Comparison of ENCODE assay signal across 17 mouse cellular contexts in the genomic region with DNA sequence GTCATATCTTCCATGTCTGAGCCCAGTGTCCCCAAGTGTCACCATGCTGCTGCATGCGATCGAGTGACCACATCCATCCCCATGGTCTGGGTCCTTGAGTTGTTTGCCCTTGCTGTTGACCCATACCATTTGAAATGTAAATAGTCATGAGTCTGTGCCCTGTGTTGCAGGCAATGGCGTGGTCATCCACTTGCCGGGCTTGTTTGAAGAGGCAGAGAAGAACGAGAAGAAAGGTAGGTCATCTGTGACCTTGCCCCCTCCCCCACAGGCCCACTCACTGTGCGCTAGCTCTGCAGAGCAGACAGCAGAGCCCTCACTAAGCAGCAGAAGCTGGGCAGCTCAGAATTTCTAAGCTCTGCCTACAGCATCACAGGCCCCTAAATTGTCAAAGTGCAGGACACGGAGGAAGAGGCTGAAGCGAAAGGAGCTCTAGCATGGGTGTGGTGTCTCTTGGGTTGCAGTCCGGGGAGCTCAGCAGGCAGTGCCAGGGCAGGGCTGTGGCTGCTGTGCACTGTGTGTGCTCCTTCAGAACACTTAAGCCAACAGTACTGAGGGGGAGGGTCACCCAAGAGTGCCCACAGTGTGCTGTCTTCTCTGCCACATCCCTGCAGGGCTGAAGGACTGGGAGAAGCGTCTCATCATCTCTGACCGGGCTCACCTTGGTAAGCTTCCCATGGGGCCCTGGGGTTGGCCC. TPM values are rescaled to one million over a fixed set of nuclear protein-coding genes. Genes with fewer than 3 reads are reported as not detected.
DNase-seq lines count a peak whose midpoint lies in the region; ATAC-seq and TF ChIP-seq lines count a peak whose summit lies in the region.
"Had no signal": no experiment of that assay in that cellular context is flagged by ENCODE, and none has a peak within 500 bp of the region (broad histone marks: within the 10 kb centered on the region; RNA-seq: fewer than 3 reads in every experiment).

No protein-coding gene starts in this region.

- no peak for ATAC-seq in heart, embryonic 11.5 days (replicated peaks; ENCODE audit: insufficient number of reproducible peaks, low FRiP score, low TSS enrichment)
- no peak for ATAC-seq in heart, embryonic 12.5 days (ENCODE audit: insufficient number of reproducible peaks, low FRiP score)
- peak; percentile 5; the same call in 1 of the 2 replicates for ATAC-seq in liver, postnatal 0 days
- ATAC-seq: forebrain, embryonic 16.5 days had no signal

- 0 out of 2 replicates have a peak overlapping the region, but pooled peaks have one; percentile 29 for H3K27ac ChIP-seq in heart, embryonic 11.5 days (ENCODE audit: low read depth, low read length)
- no peak overlapping the region; the same call in 1 of the 2 replicates for H3K27ac ChIP-seq in heart, embryonic 12.5 days (ENCODE audit: poor library complexity, severe bottlenecking)
- H3K27ac ChIP-seq in bone marrow macrophage, adult 2 months (ENCODE audit: insufficient read depth, low read depth, low read length), result peak overlapping the region; percentile 95
- H3K27ac ChIP-seq in liver, postnatal 0 days (ENCODE audit: low read depth), result peak overlapping the region; percentile 77
- H3K27ac ChIP-seq: embryonic facial prominence, embryonic 13.5 days; heart, adult 2 months; hindbrain, embryonic 14.5 days had no signal

- H3K4me2 ChIP-seq in heart, embryonic 11.5 days, result no peak overlapping the region
- no peak overlapping the region for H3K4me2 ChIP-seq in heart, embryonic 12.5 days
- peak overlapping the region; percentile 46 for H3K4me2 ChIP-seq in liver, postnatal 0 days (ENCODE audit: low read depth, low read length)
- H3K4me2 ChIP-seq: embryonic facial prominence, embryonic 13.5 days; hindbrain, embryonic 14.5 days had no signal

- H3K36me3 ChIP-seq in heart, embryonic 11.5 days (ENCODE audit: control insufficient read depth, insufficient read depth, low read length), result no peaks in the 10 kb centered on the region
- H3K36me3 ChIP-seq in heart, embryonic 12.5 days, result peaks cover 30% of the 10 kb centered on the region
- H3K36me3 ChIP-seq in liver, postnatal 0 days (replicated peaks; ENCODE audit: insufficient read depth, low read length), result 0 out of 2 replicates have a peak, but pooled peaks cover 2% of the 10 kb centered on the region
- H3K36me3 ChIP-seq: embryonic facial prominence, embryonic 13.5 days had no signal

- no peaks in the 10 kb centered on the region for H3K9me3 ChIP-seq in heart, embryonic 11.5 days (replicated peaks; ENCODE audit: control insufficient read depth, low read length)
- no peaks in the 10 kb centered on the region for H3K9me3 ChIP-seq in heart, embryonic 12.5 days (replicated peaks)
- H3K9me3 ChIP-seq in liver, postnatal 0 days (ENCODE audit: low read length), result no peaks in the 10 kb centered on the region
- H3K9me3 ChIP-seq: embryonic facial prominence, embryonic 13.5 days had no signal

- no peaks in the 10 kb centered on the region for H3K27me3 ChIP-seq in heart, embryonic 11.5 days (ENCODE audit: control insufficient read depth, insufficient read depth, low read length)
- no peaks in the 10 kb centered on the region for H3K27me3 ChIP-seq in heart, embryonic 12.5 days (replicated peaks)
- no peaks in the 10 kb centered on the region for H3K27me3 ChIP-seq in liver, postnatal 0 days (ENCODE audit: insufficient read depth, low read length)
- H3K27me3 ChIP-seq: CH12.LX; embryonic facial prominence, embryonic 13.5 days had no signal

- 73% methylated on average over 11 of the region's 11 CpGs for WGBS in heart, embryonic 11.5 days (ENCODE audit: insufficient replicate concordance)
- WGBS in heart, embryonic 12.5 days, result 73% methylated on average over 11 of the region's 11 CpGs
- WGBS in liver, postnatal 0 days (ENCODE audit: insufficient replicate concordance), result 60% methylated on average over 11 of the region's 11 CpGs

- no peak for TF ChIP-seq EP300 in liver, postnatal 0 days (IDR thresholded peaks at IDR 0.05; ENCODE audit: low read depth)

- TF ChIP-seq POLR2A in bone marrow macrophage, adult 2 months (IDR thresholded peaks at IDR 0.05; ENCODE audit: borderline replicate concordance, low read depth, low read length), result no peak

- no peak overlapping the region for H3K4me3 ChIP-seq in heart, embryonic 11.5 days (ENCODE audit: low read depth, low read length)
- H3K4me3 ChIP-seq in heart, embryonic 12.5 days, result no peak overlapping the region
- H3K4me3 ChIP-seq in bone marrow macrophage, adult 2 months (ENCODE audit: insufficient read depth, low read length), result peak overlapping the region; percentile 60
- no peak overlapping the region for H3K4me3 ChIP-seq in liver, postnatal 0 days (ENCODE audit: low read depth, low read length)
- H3K4me3 ChIP-seq: embryonic facial prominence, embryonic 13.5 days; heart, adult 2 months had no signal

- no peak for TF ChIP-seq CTCF in bone marrow macrophage, adult 2 months (IDR thresholded peaks at IDR 0.05; ENCODE audit: low read depth, low read length)
- no peak for TF ChIP-seq CTCF in liver, postnatal 0 days (IDR thresholded peaks at IDR 0.05; ENCODE audit: low read depth)

- DNase-seq in lung, adult 18-20 months, result peak; percentile 47 to 52
- no peak for DNase-seq in lung, postnatal 14 days
- DNase-seq in liver, postnatal 0 days, result peak; percentile 49
- no peak for DNase-seq in adrenal gland, postnatal 14 days
- DNase-seq in thymus, postnatal 25 days, result no peak
- DNase-seq: cerebellum, adult 2 months; heart, postnatal 10 days; kidney, adult 9 months; right cerebral cortex, adult 18-20 months had no signal

- no peak overlapping the region for H3K9ac ChIP-seq in heart, embryonic 11.5 days (ENCODE audit: low read depth, low read length)
- H3K9ac ChIP-seq in heart, embryonic 12.5 days, result no peak overlapping the region
- peak overlapping the region; percentile 1; the same call in 1 of the 2 replicates for H3K9ac ChIP-seq in liver, postnatal 0 days (replicated peaks)
- H3K9ac ChIP-seq: embryonic facial prominence, embryonic 13.5 days; hindbrain, embryonic 14.5 days had no signal

- H3K4me1 ChIP-seq in heart, embryonic 11.5 days (ENCODE audit: control insufficient read depth, insufficient read depth, low read length), result peaks cover 27% of the 10 kb centered on the region
- H3K4me1 ChIP-seq in heart, embryonic 12.5 days (replicated peaks), result peaks cover 41% of the 10 kb centered on the region
- H3K4me1 ChIP-seq in bone marrow macrophage, adult 2 months (ENCODE audit: control insufficient read depth, insufficient read depth, low read length), result peaks cover 49% of the 10 kb centered on the region
- peaks cover 50% of the 10 kb centered on the region for H3K4me1 ChIP-seq in liver, postnatal 0 days (ENCODE audit: insufficient read depth)

RNA-seq across cellular contexts. Expression of a gene that starts 12.2 kb away (rescaled TPM):
- polyA plus RNA-seq in heart, embryonic 11.5 days (2014; fragmentation: Nextera tagmentation; extraction: Ambion mirVana), result 141 and 156 TPM in 2 replicates
- 99.4 and 116 TPM in 2 replicates for polyA plus RNA-seq in heart, embryonic 12.5 days (2016; fragmentation: Nextera tagmentation; extraction: Ambion mirVana)
- 34.9 and 52.4 TPM in 2 replicates for polyA plus RNA-seq in bone marrow macrophage, adult 2 months (2012; ENCODE audit: insufficient read depth, insufficient read length, missing spikeins)
- 55.6 and 62.2 TPM in 2 replicates for polyA plus RNA-seq in liver, postnatal 0 days (2015; fragmentation: Nextera tagmentation; extraction: Ambion mirVana)
- 48.4 and 54.1 TPM in 2 replicates for total RNA-seq in adrenal gland, postnatal 14 days (2021)

RNA-seq across cellular contexts. Expression of a gene that starts 12.4 kb away (rescaled TPM):
- 73.3 and 75.2 TPM in 2 replicates for polyA plus RNA-seq in heart, embryonic 11.5 days (2014; fragmentation: Nextera tagmentation; extraction: Ambion mirVana)
- polyA plus RNA-seq in heart, embryonic 12.5 days (2016; fragmentation: Nextera tagmentation; extraction: Ambion mirVana), result 81.7 and 86.4 TPM in 2 replicates
- polyA plus RNA-seq in bone marrow macrophage, adult 2 months (2012; ENCODE audit: insufficient read depth, insufficient read length, missing spikeins), result 33.2 and 38.5 TPM in 2 replicates
- polyA plus RNA-seq in liver, postnatal 0 days (2015; fragmentation: Nextera tagmentation; extraction: Ambion mirVana), result 22.8 and 24.4 TPM in 2 replicates
- total RNA-seq in adrenal gland, postnatal 14 days (2021), result 34.1 and 37.6 TPM in 2 replicates

RNA-seq across cellular contexts. Expression of a gene that starts 42.5 kb away (rescaled TPM):
- 94.2 and 108 TPM in 2 replicates for polyA plus RNA-seq in heart, embryonic 11.5 days (2014; fragmentation: Nextera tagmentation; extraction: Ambion mirVana)
- polyA plus RNA-seq in heart, embryonic 12.5 days (2016; fragmentation: Nextera tagmentation; extraction: Ambion mirVana), result 180 and 184 TPM in 2 replicates
- 169 and 176 TPM in 2 replicates for polyA plus RNA-seq in bone marrow macrophage, adult 2 months (2012; ENCODE audit: insufficient read depth, insufficient read length, missing spikeins)
- polyA plus RNA-seq in liver, postnatal 0 days (2015; fragmentation: Nextera tagmentation; extraction: Ambion mirVana), result 26.7 and 29.3 TPM in 2 replicates
- total RNA-seq in adrenal gland, postnatal 14 days (2021), result 245 and 247 TPM in 2 replicates

RNA-seq across cellular contexts. Expression of a gene that starts 43.6 kb away (rescaled TPM):
- 3.2 and 3.8 TPM in 2 replicates for polyA plus RNA-seq in heart, embryonic 11.5 days (2014; fragmentation: Nextera tagmentation; extraction: Ambion mirVana)
- polyA plus RNA-seq in heart, embryonic 12.5 days (2016; fragmentation: Nextera tagmentation; extraction: Ambion mirVana), result 2.2 and 3.5 TPM in 2 replicates
- 28.0 and 30.8 TPM in 2 replicates for polyA plus RNA-seq in bone marrow macrophage, adult 2 months (2012; ENCODE audit: insufficient read depth, insufficient read length, missing spikeins)
- 1.8 and 1.9 TPM in 2 replicates for polyA plus RNA-seq in liver, postnatal 0 days (2015; fragmentation: Nextera tagmentation; extraction: Ambion mirVana)
- total RNA-seq in adrenal gland, postnatal 14 days (2021), result 25.3 and 33.2 TPM in 2 replicates

RNA-seq across cellular contexts. Expression of a gene that starts 46.4 kb away (rescaled TPM):
- 2.8 and 4.2 TPM in 2 replicates for polyA plus RNA-seq in heart, embryonic 11.5 days (2014; fragmentation: Nextera tagmentation; extraction: Ambion mirVana)
- 4.7 and 6.4 TPM in 2 replicates for polyA plus RNA-seq in heart, embryonic 12.5 days (2016; fragmentation: Nextera tagmentation; extraction: Ambion mirVana)
- polyA plus RNA-seq in bone marrow macrophage, adult 2 months (2012; ENCODE audit: insufficient read depth, insufficient read length, missing spikeins), result 9.2 and 10.1 TPM in 2 replicates
- polyA plus RNA-seq in liver, postnatal 0 days (2015; fragmentation: Nextera tagmentation; extraction: Ambion mirVana), result 1.3 and 1.6 TPM in 2 replicates
- 2.8 and 4.6 TPM in 2 replicates for total RNA-seq in adrenal gland, postnatal 14 days (2021)

Comparison
In these comparisons a context has a peak if more than half of its experiments do, and no peak if none do; other contexts are left out.
1. DNase-seq: peak in lung, adult 18-20 months (2 of 2) and liver, postnatal 0 days (single experiment); none in lung, postnatal 14 days (single experiment), adrenal gland, postnatal 14 days (single experiment) and thymus, postnatal 25 days (single experiment).